Mouse (Mus musculus): Measurements from ENCODE around the gene Mcub. TPM values are rescaled to one million over a fixed set of nuclear protein-coding genes. Genes with fewer than 3 reads are reported as not detected.

Gene Mcub
- polyA plus RNA-seq, 1 experiment from 2014 or later: 3.5 TPM

Other genes starting within 250 kb of the Mcub start
- 1.7 and 2.1 TPM in 2 replicates for gene Egf, start 214.9 kb downstream of the Mcub start, polyA plus RNA-seq (2016; fragmentation: Nextera tagmentation; extraction: Ambion mirVana)
- gene Lrit3, start 166.2 kb downstream of the Mcub start, polyA plus RNA-seq (2016; fragmentation: Nextera tagmentation; extraction: Ambion mirVana): not detected in 2 replicates
- 0.05 and 0.06 TPM in 2 replicates for gene Rrh, start 147.6 kb downstream of the Mcub start, polyA plus RNA-seq (2016; fragmentation: Nextera tagmentation; extraction: Ambion mirVana)
- 52.2 and 59.5 TPM in 2 replicates for gene Gar1, start 138.8 kb downstream of the Mcub start, polyA plus RNA-seq (2016; fragmentation: Nextera tagmentation; extraction: Ambion mirVana)
- 2.0 and 2.8 TPM in 2 replicates for gene Cfi, start 134.3 kb downstream of the Mcub start, polyA plus RNA-seq (2016; fragmentation: Nextera tagmentation; extraction: Ambion mirVana)
- gene Pla2g12a, start 91.6 kb downstream of the Mcub start, polyA plus RNA-seq (2016; fragmentation: Nextera tagmentation; extraction: Ambion mirVana): 63.3 and 66.1 TPM in 2 replicates
- 74.8 and 83.4 TPM in 2 replicates for gene Casp6, start 68.8 kb downstream of the Mcub start, polyA plus RNA-seq (2016; fragmentation: Nextera tagmentation; extraction: Ambion mirVana)
- gene Sec24b, start 91.3 kb upstream of the Mcub start, polyA plus RNA-seq (2016; fragmentation: Nextera tagmentation; extraction: Ambion mirVana): 32.1 and 35.5 TPM in 2 replicates
- 2.6 and 3.5 TPM in 2 replicates for gene Col25a1, start 161.3 kb upstream of the Mcub start, polyA plus RNA-seq (2016; fragmentation: Nextera tagmentation; extraction: Ambion mirVana)

Measured in heart, embryonic 12.5 days (tissue).